Mouse (Mus musculus): ENCODE measurements around the gene Poc1a.
A peak's percentile ranks its signal among the peaks of the same experiment; 100 is the strongest.

Gene Poc1a

GRCm38 (mm10) chr9:106265358-106266075, 15.3 kb upstream of the Poc1a start:
- DNase-seq (ENCODE audit: low spot score): no peak

- DNase-seq (ENCODE audit: low spot score): peak; percentile 64
These were observed 13.8 kb upstream of the Poc1a start for GRCm38 (mm10) chr9:106266936-106267657.

- no peak for DNase-seq (ENCODE audit: low spot score)
These were observed 12.4 kb upstream of the Poc1a start for GRCm38 (mm10) chr9:106268421-106268820.

- no peak for DNase-seq (ENCODE audit: low spot score)
These were observed 11.6 kb upstream of the Poc1a start for GRCm38 (mm10) chr9:106269076-106269788.

GRCm38 (mm10) chr9:106269879-106270278, 11.0 kb upstream of the Poc1a start:
- no peak for DNase-seq (ENCODE audit: low spot score)

- peak; percentile 27 for DNase-seq (ENCODE audit: low spot score)
These were observed 10.2 kb upstream of the Poc1a start for GRCm38 (mm10) chr9:106270656-106271055.

GRCm38 (mm10) chr9:106272288-106272687, 8.6 kb upstream of the Poc1a start:
- DNase-seq (ENCODE audit: low spot score): no peak

GRCm38 (mm10) chr9:106273276-106273675, 7.6 kb upstream of the Poc1a start:
- no peak for DNase-seq (ENCODE audit: low spot score)

- DNase-seq (ENCODE audit: low spot score): peak; percentile 67
These were observed 7.1 kb upstream of the Poc1a start for GRCm38 (mm10) chr9:106273791-106274190.

GRCm38 (mm10) chr9:106274652-106275180, 6.1 kb upstream of the Poc1a start:
- no peak for DNase-seq (ENCODE audit: low spot score)

GRCm38 (mm10) chr9:106275806-106276205, 5.1 kb upstream of the Poc1a start:
- DNase-seq (ENCODE audit: low spot score): no peak

GRCm38 (mm10) chr9:106280386-106280785, 475 bp upstream of the Poc1a start:
- peak; percentile 87 for DNase-seq (ENCODE audit: low spot score)

GRCm38 (mm10) chr9:106282024-106282423, 1.2 kb downstream of the Poc1a start:
- DNase-seq (ENCODE audit: low spot score): no peak

- DNase-seq (ENCODE audit: low spot score): no peak
These were observed 6.3 kb downstream of the Poc1a start for GRCm38 (mm10) chr9:106287165-106287564.

GRCm38 (mm10) chr9:106288864-106289263, 8.0 kb downstream of the Poc1a start:
- peak; percentile 82 for DNase-seq (ENCODE audit: low spot score)

GRCm38 (mm10) chr9:106289841-106290240, 9.0 kb downstream of the Poc1a start:
- DNase-seq (ENCODE audit: low spot score): no peak

- no peak for DNase-seq (ENCODE audit: low spot score)
These were observed 9.8 kb downstream of the Poc1a start for GRCm38 (mm10) chr9:106290636-106291122.

GRCm38 (mm10) chr9:106293569-106294156, 12.8 kb downstream of the Poc1a start:
- no peak for DNase-seq (ENCODE audit: low spot score)

GRCm38 (mm10) chr9:106296637-106297174, 15.8 kb downstream of the Poc1a start:
- no peak for DNase-seq (ENCODE audit: low spot score)

- no peak for DNase-seq (ENCODE audit: low spot score)
These were observed 19.4 kb downstream of the Poc1a start for GRCm38 (mm10) chr9:106300176-106300803.

- DNase-seq (ENCODE audit: low spot score): no peak
These were observed 20.1 kb downstream of the Poc1a start for GRCm38 (mm10) chr9:106300949-106301348.
